Mouse (Mus musculus) left cerebral cortex, adult 9 months (tissue): ENCODE measurements at regions not wholly inside any gene's neighbourhood (a gene's known extent, or its start where the extent isn't known, plus 50 kb on each side); places are given as distances from the start of the nearest gene placed in this dataset.

Experiments
- DNase-seq, 2 experiments: peaks; one replicate each; pipeline ENCODE4 v3.0.0; 2022; ENCODE audit warnings: low spot score in 2 of 2

DNA sequence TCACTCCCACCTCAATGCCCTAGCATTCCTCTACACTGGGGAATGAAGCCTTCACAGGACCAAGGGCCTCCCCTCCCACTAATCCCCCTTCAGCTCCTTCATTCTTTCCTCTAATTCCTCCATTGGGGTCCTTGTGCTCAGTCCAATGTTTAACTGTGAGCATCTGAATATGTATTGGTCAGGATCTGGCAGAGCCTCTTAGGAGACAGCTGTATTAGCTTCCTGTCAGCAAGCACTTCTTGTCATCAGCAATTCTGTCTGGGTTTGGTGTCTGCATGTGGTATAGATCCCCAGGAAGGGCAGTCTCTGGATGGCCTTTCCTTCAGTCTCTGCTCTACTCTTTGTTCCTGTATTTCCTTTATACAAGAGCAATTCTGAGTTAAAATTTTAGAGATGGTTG lies 426.8 kb upstream of the 2610001J05Rik start:
- no peak for DNase-seq

DNA sequence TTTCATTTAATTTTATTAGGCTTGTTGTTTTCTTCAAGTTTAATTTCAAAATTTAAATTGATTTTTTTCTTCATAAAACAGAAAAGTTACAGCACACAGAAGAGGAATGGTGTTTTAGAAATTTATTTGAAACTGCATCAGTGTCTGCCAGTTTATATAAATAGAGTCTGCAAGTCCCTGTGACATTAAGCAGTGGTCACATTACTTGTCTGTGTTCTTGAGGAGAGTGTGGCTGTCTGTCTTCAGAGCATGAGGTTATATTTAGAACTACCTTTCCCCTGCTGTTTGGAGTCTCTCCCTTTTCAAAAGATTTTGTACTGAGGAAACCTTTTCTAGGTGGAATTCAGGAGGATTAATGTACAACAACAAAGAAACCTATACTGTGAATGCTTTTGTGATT lies 426.1 kb upstream of the 2610001J05Rik start:
- DNase-seq, result no peak

DNA sequence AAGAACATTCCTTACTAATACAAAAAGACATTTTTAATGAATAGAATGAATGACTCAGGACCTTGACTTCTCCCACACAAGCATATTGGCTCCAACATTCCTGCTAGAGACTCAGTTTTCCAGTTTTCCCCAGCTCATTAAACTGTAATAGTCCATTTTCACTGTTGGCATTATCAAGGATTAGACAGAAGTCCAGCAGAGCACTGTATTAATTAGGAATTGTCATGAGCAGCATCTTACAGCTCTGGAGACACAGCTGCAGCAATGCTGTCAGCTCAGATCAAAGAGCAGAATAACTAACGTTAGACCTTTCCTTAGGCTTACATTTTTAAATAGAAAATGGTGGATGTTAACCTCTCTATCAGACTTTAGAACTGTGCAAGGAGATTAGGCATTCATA lies 419.5 kb upstream of the 2610001J05Rik start:
- no peak for DNase-seq

DNA sequence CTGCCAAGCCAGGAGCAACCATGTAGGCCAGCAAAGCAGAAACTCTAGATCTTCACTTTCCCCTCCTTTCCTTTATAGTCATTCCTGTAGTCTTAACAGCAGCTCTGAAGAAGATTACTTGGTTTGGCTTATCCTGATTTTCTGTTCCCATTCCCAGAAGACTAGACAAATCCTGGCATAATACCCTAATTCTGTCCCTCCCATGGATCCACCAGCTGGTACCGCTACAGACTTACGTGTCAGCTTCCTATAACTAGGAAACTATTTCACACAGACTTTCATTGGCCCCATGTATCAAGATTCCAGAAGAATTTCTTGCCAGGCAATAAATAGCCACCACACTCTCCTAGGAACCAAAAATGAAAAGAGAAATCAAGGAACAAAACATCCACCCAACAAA lies 410.2 kb upstream of the 2610001J05Rik start:
- DNase-seq, result no peak

DNA sequence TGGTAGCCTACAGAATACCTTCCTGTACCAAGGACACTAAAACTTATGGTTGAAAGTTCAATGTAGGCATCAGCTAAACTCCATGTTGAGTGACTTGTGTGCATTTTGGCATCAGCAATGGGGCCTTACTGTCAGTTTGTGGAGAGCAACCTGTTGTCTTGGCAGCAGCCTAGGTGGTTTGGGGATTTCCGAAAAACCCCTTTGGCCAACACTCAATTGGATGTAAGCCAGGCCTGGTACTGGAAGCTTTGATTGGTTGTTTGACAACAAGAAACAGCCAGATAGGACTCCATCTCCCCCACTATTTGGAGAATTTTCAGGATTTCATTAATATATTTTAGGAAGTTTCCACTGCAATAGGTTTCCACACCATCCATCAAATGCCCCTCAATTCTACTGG lies 390.6 kb upstream of the 2610001J05Rik start:
- no peak for DNase-seq

DNA sequence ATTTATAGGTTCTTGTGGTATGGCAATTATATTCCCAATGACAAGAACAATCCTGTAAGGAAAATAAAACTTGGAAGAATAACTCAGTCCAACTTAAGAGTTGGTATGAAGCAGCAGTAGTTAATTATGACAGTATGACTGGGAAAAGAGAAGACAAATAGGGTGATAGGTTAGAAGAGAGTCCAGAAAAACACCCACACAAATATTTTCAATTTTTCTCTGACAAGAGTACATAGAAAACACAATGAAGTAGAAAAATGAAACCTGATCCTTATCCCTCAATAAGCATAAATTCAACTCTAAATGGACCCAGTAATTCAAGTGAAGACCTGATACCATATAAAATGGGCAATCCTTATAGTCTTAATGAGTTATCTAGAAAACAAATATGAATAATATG lies 369.0 kb upstream of the 2610001J05Rik start:
- no peak for DNase-seq

DNA sequence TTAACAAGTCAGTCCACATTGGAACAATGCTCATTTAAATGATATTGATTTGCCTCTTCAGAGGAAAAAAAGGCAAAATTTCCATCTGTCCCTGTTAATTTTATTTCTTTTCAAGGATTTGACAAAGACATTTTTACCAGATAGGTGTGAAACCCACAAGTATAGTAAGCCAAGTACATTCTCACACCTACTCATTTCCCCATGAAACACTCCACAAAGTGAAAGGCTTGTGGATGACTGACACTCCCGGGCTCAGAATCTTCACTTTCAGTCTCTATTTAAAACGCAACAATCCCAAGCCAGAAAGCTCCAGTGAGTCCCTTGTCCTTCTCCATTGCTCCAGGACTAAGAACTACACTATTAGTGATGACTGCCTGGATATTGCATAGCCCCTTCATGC lies 367.8 kb upstream of the 2610001J05Rik start:
- peak in 1 of 2 experiments; percentile 14 for DNase-seq

DNA sequence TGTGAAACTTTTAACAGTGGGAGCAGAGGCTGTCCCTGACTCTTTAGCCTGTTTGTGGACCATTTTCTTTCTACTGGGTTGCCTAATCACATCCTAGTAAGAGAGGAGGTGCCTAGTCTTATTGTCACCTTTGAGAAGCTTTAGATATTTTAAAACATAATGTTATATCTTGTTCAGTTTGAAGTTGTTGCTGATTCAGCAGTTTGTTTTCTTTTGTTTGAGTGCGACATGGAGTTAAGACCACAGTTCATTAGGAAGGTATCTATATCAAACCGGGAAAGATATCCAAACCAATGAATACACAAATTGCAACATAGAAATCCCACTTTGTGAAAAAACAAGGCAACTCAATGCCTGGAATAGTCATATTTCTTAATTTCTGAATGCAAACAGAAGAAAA lies 359.5 kb upstream of the 2610001J05Rik start:
- DNase-seq, result no peak

DNA sequence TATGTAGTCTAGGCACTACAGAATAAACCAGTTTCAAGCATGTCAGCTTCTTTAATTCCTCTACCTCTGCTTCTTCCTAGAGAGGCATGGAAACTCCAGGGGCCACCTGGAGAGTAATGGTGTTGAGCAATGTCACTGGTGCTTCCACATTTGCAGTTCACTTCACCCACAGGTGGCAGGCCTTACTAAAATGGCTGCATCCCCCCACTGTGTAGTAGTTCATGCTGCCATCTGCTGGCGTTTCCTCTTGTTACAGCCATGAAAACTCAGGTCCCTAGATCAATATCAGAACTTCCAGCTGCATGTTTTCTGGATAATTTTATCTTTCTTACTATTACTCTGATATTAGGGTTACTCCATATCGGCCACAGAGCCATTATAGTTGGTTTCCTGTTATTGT lies 336.2 kb upstream of the 2610001J05Rik start:
- peak in 1 of 2 experiments; percentile 44 for DNase-seq

DNA sequence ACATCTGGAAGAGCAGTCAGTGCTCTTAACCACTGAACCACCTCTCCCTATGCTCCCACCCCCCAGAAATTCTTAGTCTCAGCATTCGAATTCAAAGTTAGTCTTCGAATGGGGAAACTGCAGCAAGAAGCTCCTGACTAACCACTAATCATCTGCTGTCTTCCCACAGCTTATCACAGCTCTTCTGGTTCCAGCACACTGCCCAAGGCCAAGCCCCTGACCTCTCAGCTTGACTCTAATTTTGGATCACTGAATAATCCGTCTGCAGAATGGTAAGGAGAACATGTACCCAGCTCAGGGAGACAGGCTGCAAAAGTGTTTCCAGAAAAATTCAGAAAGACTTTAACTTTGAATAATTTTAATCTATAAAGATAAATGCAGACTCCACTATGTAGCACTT lies 325.8 kb upstream of the 2610001J05Rik start:
- DNase-seq, result no peak

DNA sequence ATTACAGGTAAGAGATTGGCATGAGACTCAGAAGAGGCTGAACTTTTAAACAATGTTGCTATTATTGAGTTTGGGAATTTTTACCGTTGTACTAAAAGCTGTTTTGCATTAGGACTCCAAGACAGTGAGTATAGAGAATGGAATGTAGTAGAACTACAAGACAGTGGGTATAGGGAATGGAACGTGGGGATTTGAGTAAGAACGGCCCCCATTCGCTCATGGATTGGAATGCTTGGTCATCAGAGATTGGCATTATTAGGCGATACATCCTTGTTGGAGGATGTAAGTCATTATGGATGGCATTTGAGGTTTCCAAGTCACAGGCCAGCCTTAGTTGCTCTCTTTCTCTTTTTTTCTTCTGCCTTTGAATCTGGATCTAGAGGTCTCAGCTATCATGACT lies 324.0 kb upstream of the 2610001J05Rik start:
- no peak for DNase-seq

DNA sequence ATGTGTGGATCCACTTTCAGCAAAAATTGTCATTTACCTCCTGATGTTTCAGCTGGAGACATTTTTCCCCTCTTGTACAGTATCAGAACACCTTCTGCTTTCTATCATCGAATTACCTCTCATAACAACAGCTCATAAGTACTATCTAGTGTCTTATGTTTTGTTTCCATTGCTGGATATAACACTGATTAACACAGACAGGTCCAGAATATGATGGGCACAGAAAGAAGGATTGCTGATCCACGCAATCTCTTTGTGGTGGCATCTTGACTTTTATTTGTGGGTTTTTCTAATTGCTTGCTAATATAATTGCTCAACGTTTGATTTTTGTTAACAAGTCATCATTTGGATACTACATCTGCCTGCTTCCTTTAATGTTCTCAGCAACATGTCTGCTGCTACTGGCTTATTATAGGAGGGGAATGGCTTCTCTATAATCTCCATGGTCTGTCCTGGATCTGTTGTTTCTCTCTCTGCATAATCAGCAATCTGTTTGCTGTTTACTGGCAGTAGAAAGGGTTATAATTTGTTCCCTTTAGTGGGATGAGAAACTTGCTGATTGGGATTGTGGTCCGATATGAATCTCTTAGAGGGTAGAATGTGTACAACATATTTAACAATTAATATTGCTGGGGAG lies 320.2 kb upstream of the 2610001J05Rik start:
- DNase-seq, result no peak

DNA sequence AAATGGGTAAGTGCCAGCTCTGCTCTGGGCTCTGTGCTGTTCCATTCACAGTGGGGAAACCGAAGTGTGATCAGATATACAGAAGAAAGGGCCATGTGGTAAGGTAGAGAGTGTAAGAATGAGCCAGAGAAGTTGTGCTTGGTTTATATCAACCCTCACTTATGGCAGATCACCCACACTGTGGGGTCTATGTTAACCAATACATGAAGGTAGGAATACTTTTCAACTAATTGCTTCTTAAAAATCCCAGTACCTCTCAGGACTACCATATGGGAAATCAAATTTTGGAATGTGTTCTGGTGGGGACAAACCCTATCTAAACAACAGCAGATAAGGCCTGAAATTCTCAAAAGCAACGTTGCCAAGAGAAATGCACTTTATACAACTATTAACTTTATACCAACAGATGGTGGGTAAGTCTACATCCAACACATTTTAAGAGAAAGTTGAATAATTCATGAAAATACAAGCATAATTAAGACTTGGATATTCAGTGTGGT lies 314.7 kb upstream of the 2610001J05Rik start:
- DNase-seq, result peak; percentile 11 to 19

DNA sequence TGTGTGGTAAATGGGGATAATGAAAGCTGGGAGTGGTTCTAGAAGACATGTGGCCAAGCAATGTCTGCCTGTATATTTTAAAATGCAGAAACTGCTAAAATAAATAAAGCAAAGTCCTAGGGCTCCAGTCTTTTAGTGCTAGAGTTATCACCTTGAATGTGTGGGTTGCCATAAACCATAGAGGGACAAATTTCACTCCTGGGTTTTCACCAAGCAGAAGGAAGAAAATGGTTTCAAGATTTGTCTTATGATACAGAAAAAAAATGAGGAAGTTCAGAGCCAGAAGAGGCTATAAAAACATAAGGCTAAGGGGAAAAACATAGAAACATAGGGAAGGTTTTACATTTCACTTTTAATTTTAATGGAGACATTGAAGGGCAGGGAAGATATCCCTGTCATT lies 276.1 kb upstream of the 2610001J05Rik start:
- no peak for DNase-seq

DNA sequence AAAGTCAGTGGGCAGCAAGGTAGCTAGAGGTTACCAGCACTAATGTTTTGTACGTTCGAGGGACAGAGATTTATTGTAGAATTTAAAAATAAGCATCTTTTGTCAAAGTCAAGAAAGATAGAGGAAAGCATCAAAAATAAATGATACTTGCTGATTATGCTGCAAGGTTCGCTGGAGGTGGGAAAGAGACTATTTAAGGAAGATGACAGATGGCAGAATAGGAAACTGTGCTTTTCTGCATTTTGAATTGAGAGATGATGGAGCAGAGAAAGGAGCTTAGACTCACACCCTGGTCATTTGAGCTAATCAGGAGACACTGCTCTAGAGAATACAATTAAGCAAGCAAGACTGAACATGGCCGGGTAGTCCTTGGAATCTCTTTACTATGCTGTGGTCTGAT lies 275.1 kb upstream of the 2610001J05Rik start:
- DNase-seq, result no peak

DNA sequence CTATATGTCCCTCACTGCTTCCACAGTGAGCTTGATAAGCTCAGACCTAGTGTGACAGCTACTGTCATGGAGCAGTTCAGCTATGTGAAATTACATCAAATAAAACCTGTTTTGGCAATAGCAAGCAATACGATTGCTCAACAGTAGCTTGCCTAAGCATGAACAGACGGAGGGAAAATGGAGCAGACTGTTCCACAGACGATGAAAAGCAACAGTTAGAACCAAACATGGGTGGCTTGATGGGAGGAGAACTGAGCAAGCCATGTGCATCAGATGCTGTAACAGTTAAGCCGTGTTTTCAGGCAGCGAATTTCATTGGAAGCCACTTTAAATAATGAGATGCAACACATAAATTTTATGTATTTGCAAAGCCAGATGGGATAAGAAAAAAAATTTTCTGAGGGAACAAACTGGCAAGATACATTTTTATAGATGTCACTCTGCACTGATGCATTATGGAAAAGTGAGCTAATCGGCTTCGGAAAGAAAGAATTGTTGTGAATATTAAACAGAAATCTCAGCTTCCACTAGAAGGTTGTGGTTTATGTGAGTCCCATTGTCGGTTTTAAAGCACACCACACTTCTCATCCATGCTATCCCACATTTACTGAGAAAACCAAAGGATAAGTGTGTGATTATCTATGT lies 270.9 kb upstream of the 2610001J05Rik start:
- DNase-seq, result no peak

DNA sequence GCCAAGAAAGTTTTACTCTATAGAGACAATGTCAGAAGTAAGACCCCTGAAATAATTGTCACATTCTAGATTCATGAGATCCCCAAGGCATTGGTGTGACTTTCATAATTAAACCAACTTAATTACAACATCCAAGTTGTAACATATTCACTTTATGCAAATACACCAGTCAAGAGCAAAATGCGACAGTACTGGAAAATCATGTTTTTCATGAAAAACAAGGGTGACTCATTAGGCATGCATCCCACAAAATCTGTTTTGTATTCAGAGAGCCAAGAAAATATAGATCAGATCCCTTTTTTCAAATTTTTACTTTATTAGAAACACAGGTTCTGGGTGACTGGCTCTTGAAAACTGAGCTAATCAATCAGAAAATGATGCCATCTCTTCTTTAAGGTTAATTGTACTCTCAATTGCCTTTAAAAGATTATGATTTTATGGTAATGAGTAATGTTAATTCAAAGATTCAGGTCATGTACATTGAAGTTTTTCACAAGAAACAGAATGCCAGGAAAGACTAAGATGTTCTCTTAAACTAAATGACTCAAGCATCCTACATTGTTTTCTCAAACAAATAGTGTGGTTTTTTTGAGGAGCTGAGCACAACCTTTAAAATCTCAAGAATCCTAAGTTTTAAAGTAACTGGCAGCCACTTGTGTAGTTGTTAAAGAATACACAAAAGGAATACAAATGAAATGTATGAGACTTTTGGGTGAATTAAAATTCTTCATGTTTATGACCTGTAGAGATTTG lies 259.2 kb upstream of the 2610001J05Rik start:
- no peak for DNase-seq

DNA sequence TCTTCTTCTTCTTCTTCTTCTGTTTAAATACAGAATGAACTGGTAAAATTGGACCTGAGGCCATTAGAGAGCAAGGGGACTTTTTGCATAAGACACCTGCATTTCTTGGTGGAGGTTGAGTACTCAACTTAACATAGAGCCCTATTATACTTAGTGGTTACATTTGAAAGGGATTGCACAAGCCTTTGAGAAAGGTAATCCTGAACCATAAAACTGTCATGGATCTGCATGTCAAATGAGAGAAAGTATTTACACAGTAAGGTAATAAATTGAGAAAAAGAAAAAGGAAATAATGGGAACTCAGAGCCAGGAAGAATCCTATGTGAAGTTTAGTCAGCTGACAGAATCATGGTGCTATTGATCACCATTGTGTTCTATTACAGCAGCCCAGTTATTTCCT lies 258.1 kb upstream of the 2610001J05Rik start:
- no peak for DNase-seq

DNA sequence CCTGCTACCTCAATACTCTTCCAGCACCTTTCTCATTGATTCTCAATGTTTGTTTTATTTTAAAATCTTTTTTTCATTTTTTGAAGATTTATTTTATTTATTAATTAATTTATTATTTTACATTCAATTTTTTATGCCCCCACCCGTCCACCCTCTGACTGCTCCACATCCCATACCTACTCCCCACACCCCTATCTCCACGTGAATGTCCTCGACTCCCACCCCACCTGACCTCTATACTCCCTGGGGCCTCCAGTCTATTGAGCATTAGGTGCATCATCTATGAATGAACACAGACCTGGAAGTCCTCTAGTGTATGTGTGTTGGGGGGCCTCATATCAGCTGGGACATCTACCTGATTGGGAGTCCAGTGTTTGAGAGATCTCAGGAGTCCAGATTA lies 251.0 kb upstream of the 2610001J05Rik start:
- DNase-seq, result no peak

DNA sequence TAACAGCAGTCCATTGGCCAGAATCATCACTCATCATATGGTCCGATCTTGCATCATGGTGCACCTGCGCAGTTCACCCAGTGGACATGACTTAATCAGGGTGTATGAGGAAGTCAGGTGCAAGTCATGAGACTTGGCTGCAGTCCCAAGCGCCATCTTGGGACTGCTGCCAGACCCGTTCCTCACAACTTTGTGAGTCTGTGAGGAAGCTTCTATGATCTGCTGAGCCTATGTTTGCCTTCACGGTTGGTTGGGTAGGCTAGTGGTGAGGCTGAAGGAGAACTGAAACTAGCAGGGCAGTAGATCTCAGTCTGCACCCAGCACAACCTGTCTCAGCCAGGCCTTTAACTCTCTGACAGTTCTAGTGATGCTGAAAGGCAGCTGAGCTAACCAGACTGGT lies 250.2 kb upstream of the 2610001J05Rik start:
- no peak for DNase-seq

DNA sequence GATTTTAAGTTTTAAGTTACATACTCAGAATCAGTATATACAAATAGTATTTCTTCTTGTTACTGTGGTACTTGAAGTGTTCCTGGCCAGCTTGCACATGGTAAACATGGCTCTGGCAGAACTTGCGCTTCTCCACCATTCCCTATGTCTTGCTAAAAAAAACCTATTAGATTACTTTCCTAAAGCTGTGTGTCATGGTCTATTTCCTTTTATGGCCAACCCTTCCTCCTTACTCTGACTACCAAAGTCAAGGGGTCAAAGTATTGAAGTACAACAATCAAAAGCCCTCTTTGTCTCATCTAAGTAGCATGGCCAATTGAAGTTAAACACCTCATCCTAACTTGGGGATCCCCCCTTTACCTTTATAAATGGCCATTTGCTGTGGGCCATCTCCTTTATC lies 223.6 kb upstream of the 2610001J05Rik start:
- no peak for DNase-seq

DNA sequence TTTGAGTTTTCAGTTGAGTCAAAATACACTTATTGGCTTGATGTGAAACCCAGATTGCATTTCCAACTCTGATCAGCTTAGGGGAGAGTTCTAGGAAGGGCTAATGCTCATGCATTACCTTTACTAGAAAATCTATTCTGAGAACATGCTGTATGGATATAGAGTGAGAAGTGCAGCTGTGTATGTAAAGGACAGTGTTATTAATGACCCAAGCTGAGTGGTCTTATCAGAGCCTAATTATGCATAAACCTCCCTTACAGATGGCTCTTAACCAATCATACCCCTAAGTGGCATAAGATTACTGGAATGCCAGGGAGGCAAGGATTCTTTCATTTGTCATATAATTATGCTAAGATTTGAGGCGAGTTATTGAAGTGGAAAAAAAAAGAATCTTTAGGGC lies 210.6 kb upstream of the 2610001J05Rik start:
- DNase-seq, result no peak

DNA sequence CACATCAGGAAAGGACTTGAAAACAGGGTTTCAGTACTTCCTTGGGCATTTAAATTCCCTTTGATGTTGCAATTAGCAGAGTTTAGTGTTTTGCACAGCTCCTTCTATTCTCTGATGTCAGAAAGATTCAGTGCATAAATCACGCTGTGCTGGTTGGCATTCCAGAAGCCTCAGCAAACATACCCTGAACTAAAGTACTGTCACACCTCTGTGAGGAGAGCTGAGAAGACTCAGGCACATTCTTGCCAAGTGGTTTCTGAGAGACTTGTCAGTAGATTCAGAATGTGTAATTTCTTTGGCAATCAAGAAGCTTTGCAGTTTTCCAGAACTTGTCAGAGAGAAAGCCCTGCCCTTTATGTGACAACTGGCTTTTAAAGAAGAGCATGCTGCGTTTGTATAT lies 192.4 kb upstream of the 2610001J05Rik start:
- peak in 1 of 2 experiments; percentile 6 for DNase-seq
